Comparison of ENCODE assay signal across 23 mouse cellular contexts in genomic region chr7:130896064-130896463, GRCm38 (mm10). TPM values are rescaled to one million over a fixed set of nuclear protein-coding genes. Genes with fewer than 3 reads are reported as not detected.
DNase-seq lines count a peak whose midpoint lies in the region; ATAC-seq and TF ChIP-seq lines count a peak whose summit lies in the region.
"Had no signal": no experiment of that assay in that cellular context is flagged by ENCODE, and none has a peak within 500 bp of the region (broad histone marks: within the 10 kb centered on the region; RNA-seq: fewer than 3 reads in every experiment).

No protein-coding gene starts in this region.

- H3K9ac ChIP-seq in intestine, postnatal 0 days (ENCODE audit: low read depth, low read length), result no peak overlapping the region
- H3K9ac ChIP-seq: forebrain, embryonic 13.5 days; heart, embryonic 15.5 days; intestine, embryonic 15.5 days; midbrain, embryonic 15.5 days; neural tube, embryonic 12.5 days had no signal

- DNase-seq in frontal cortex, postnatal 36 days (ENCODE audit: low spot score in 2 of 2), result peak; percentile 30 to 57
- no peak for DNase-seq in frontal cortex, postnatal 14 days (ENCODE audit: low spot score in 2 of 2)
- DNase-seq in left cerebral cortex, postnatal 14 days (ENCODE audit: low spot score in 2 of 2), result peak; percentile 35 to 51
- DNase-seq in left cerebral cortex, postnatal 4 days, result no peak
- peak; percentile 12 for DNase-seq in retina, embryonic 14.5 days (ENCODE audit: low spot score)
- DNase-seq: adrenal gland, postnatal 36 days; B cell, adult 2 months; heart, postnatal 36 days; kidney, postnatal 4 days; layer of hippocampus, adult 9-11 months; lung, postnatal 4 days; thymus, postnatal 36 days had no signal

- no peaks in the 10 kb centered on the region for H3K9me3 ChIP-seq in intestine, postnatal 0 days (ENCODE audit: control insufficient read depth)
- H3K9me3 ChIP-seq: forebrain, embryonic 13.5 days; heart, embryonic 15.5 days; intestine, embryonic 15.5 days; midbrain, embryonic 15.5 days; neural tube, embryonic 12.5 days had no signal

- no peaks in the 10 kb centered on the region for H3K27me3 ChIP-seq in intestine, postnatal 0 days (replicated peaks; ENCODE audit: control insufficient read depth, insufficient read depth, low read length)
- H3K27me3 ChIP-seq: forebrain, embryonic 13.5 days; heart, embryonic 15.5 days; intestine, embryonic 15.5 days; midbrain, embryonic 15.5 days; neural tube, embryonic 12.5 days; Patski had no signal

- H3K36me3 ChIP-seq in intestine, postnatal 0 days (ENCODE audit: control insufficient read depth, insufficient read depth), result peaks cover 40% of the 10 kb centered on the region
- H3K36me3 ChIP-seq: G1E; intestine, embryonic 15.5 days; midbrain, embryonic 15.5 days had no signal

- TF ChIP-seq CTCF in cortical plate, adult 2 months (IDR thresholded peaks at IDR 0.05; ENCODE audit: extremely low read depth, insufficient read depth, low read length), result no peak
- no peak for TF ChIP-seq CTCF in intestine, postnatal 0 days (IDR thresholded peaks at IDR 0.05; ENCODE audit: low read depth)

- intact Hi-C loops in left cerebral cortex, postnatal 14 days (cut with DNase I), result no loop called here
- intact Hi-C loops in left cerebral cortex, postnatal 4 days (cut with DNase I), result no loop called here

- peak overlapping the region; percentile 28; the same call in 1 of the 2 replicates for H3K27ac ChIP-seq in cortical plate, adult 2 months (ENCODE audit: insufficient read depth, low read length)
- no peak overlapping the region for H3K27ac ChIP-seq in intestine, postnatal 0 days (ENCODE audit: low read depth, low read length)
- H3K27ac ChIP-seq: forebrain, embryonic 13.5 days; heart, embryonic 15.5 days; intestine, embryonic 15.5 days; midbrain, embryonic 15.5 days; neural tube, embryonic 12.5 days had no signal

- WGBS in intestine, postnatal 0 days, result 78% methylated on average over 3 of the region's 3 CpGs

- TF ChIP-seq POLR2A in cortical plate, adult 2 months (IDR thresholded peaks at IDR 0.05; ENCODE audit: extremely low read depth, insufficient read depth, low read length), result no peak

- ATAC-seq in intestine, postnatal 0 days, result no peak
- ATAC-seq: forebrain, embryonic 13.5 days; hindbrain, embryonic 16.5 days; intestine, embryonic 15.5 days; midbrain, embryonic 15.5 days; Patski had no signal

- H3K4me3 ChIP-seq in cortical plate, adult 2 months (ENCODE audit: insufficient read depth, low read length), result no peak overlapping the region
- H3K4me3 ChIP-seq in intestine, postnatal 0 days (ENCODE audit: low read depth, low read length), result no peak overlapping the region
- H3K4me3 ChIP-seq: forebrain, embryonic 13.5 days; heart, embryonic 15.5 days; intestine, embryonic 15.5 days; midbrain, embryonic 15.5 days; neural tube, embryonic 12.5 days had no signal

- no peak overlapping the region for H3K4me2 ChIP-seq in intestine, postnatal 0 days (replicated peaks; ENCODE audit: low read depth)
- H3K4me2 ChIP-seq: forebrain, embryonic 13.5 days; heart, embryonic 15.5 days; intestine, embryonic 15.5 days; midbrain, embryonic 15.5 days; neural tube, embryonic 12.5 days had no signal

- H3K4me1 ChIP-seq in cortical plate, adult 2 months (ENCODE audit: control insufficient read depth, insufficient read depth, low read length), result peaks cover 10% of the 10 kb centered on the region
- H3K4me1 ChIP-seq in intestine, postnatal 0 days (replicated peaks; ENCODE audit: control insufficient read depth, insufficient read depth, low read length), result no peaks in the 10 kb centered on the region
- H3K4me1 ChIP-seq: forebrain, embryonic 13.5 days; heart, embryonic 15.5 days; intestine, embryonic 15.5 days; midbrain, embryonic 15.5 days; neural tube, embryonic 12.5 days had no signal

RNA-seq across cellular contexts. Expression of gene Plekha1, which starts 30.5 kb away (rescaled TPM):
- total RNA-seq in left cerebral cortex, postnatal 14 days (2021), result 10 to 100 TPM; 92.6 to 98.0 TPM
- 100 to 1,000 TPM; 132 to 140 TPM for total RNA-seq in left cerebral cortex, postnatal 4 days (2021)
- 110 and 111 TPM in 2 replicates for polyA plus RNA-seq in cortical plate, adult 2 months (2012; rRNA removed)
- polyA plus RNA-seq in intestine, postnatal 0 days (2015; fragmentation: Nextera tagmentation; extraction: Ambion mirVana), result 29.6 and 30.2 TPM in 2 replicates
- polyA plus RNA-seq: G1E had no signal

RNA-seq across cellular contexts. Expression of gene Htra1, which starts 39.8 kb away (rescaled TPM):
- total RNA-seq in left cerebral cortex, postnatal 14 days (2021), result 100 to 1,000 TPM; 222 to 262 TPM
- 10 to 100 TPM; 45.2 to 48.8 TPM for total RNA-seq in left cerebral cortex, postnatal 4 days (2021)
- polyA plus RNA-seq in cortical plate, adult 2 months (2012; rRNA removed), result 159 and 171 TPM in 2 replicates
- 15.5 and 17.6 TPM in 2 replicates for polyA plus RNA-seq in intestine, postnatal 0 days (2015; fragmentation: Nextera tagmentation; extraction: Ambion mirVana)
- total RNA-seq: CH12.LX, G1E had no signal
- polyA plus RNA-seq: G1E had no signal

Comparison
In these comparisons a context has a peak if more than half of its experiments do, and no peak if none do; other contexts are left out.
1. DNase-seq: peak in frontal cortex, postnatal 36 days (2 of 2), left cerebral cortex, postnatal 14 days (2 of 2) and retina, embryonic 14.5 days (single experiment); none in frontal cortex, postnatal 14 days (0 of 2) and left cerebral cortex, postnatal 4 days (single experiment).
2. RNA of gene Htra1, which starts 39.8 kb away (total RNA-seq): 222 to 262 TPM in left cerebral cortex, postnatal 14 days; 45.2 to 48.8 TPM in left cerebral cortex, postnatal 4 days; every median in the first group is over 4 times any median in the second.